Mouse (Mus musculus) heart, adult 2 months (tissue): ENCODE data around the gene Cd200r4.

Experiments
- CTCF ChIP-seq: fragments of 200-600 bp; IDR thresholded peaks from 2 replicates; pipeline ENCODE4 v1.8.1; 2022; ENCODE audit warnings: antibody characterized with exemption, mild to moderate bottlenecking, moderate library complexity
- EP300 ChIP-seq: fragments of 200-500 bp; IDR thresholded peaks from 2 replicates; pipeline ENCODE4 v1.6.1; 2011; ENCODE audit warnings: low read depth, low read length, control low read depth; ENCODE audit not compliant: insufficient read depth
- POLR2A ChIP-seq: fragments of 200-500 bp; IDR thresholded peaks from 2 replicates; pipeline ENCODE4 v1.6.1; 2011; ENCODE audit warnings: mild to moderate bottlenecking, low read depth, low read length, control low read depth; ENCODE audit not compliant: insufficient read depth

- TF ChIP-seq CTCF, result no peak
- TF ChIP-seq POLR2A, result no peak
- no peak for TF ChIP-seq EP300
These were observed 63.6 kb downstream of the Cd200r4 start for GRCm38 (mm10) chr16:44875178-44875577.
